Mouse (Mus musculus) v-Abl transformed pro-B cells (cell line): ENCODE measurements around the gene Rasd1.

Experiments used
- in situ Hi-C, 2 experiments: fragments of 400-800 bp; cut with MboI; formaldehyde crosslinking; loops; one replicate each; pipeline ENCODE4 v1.15.1; 2025; ENCODE audit not compliant: unreplicated experiment in 2 of 2

The Rasd1 gene

GRCm38 (mm10) chr11:59964818-59965217 lies at the start of gene Rasd1:
Rasd1 (minus strand) TSS chr11:59964944.
- in situ Hi-C loops, result loop anchor here (5.0 to 10.0 kb wide), 2 partner anchors 88 to 110 kb away; no protein-coding TSS in a partner anchor

- in situ Hi-C loops, result no loop called here
Measured at GRCm38 (mm10) chr11:60011516-60011915, 46.8 kb upstream of the Rasd1 start.

GRCm38 (mm10) chr11:60009451-60009850 lies 44.7 kb upstream of the Rasd1 start:
- in situ Hi-C loops, result no loop called here

GRCm38 (mm10) chr11:60005866-60006265 lies 41.1 kb upstream of the Rasd1 start:
- in situ Hi-C loops, result no loop called here

GRCm38 (mm10) chr11:60004716-60005115 lies 40.0 kb upstream of the Rasd1 start:
- in situ Hi-C loops, result no loop called here

- in situ Hi-C loops, result no loop called here
Measured at GRCm38 (mm10) chr11:60003811-60004210, 39.1 kb upstream of the Rasd1 start.

GRCm38 (mm10) chr11:60001231-60001980 lies 36.7 kb upstream of the Rasd1 start:
- in situ Hi-C loops, result no loop called here

- in situ Hi-C loops, result no loop called here
Measured at GRCm38 (mm10) chr11:59994318-59994717, 29.6 kb upstream of the Rasd1 start.

GRCm38 (mm10) chr11:59991365-59991764 lies 26.6 kb upstream of the Rasd1 start:
- in situ Hi-C loops, result no loop called here

- in situ Hi-C loops, result no loop called here
Measured at GRCm38 (mm10) chr11:59989406-59989805, 24.7 kb upstream of the Rasd1 start.

- in situ Hi-C loops, result loop anchor here in 1 of 2 experiments (5.0 kb wide), 1 partner anchor 49 kb away; no protein-coding TSS in a partner anchor
Measured at GRCm38 (mm10) chr11:59977831-59978230, 13.1 kb upstream of the Rasd1 start.

- in situ Hi-C loops, result loop anchor here in 1 of 2 experiments (5.0 kb wide), 1 partner anchor 52 kb away; no protein-coding TSS in a partner anchor
Measured at GRCm38 (mm10) chr11:59975241-59975640, 10.5 kb upstream of the Rasd1 start.

- in situ Hi-C loops, result loop anchor here in 1 of 2 experiments (5.0 kb wide), 1 partner anchor 59 kb away; no protein-coding TSS in a partner anchor
Measured at GRCm38 (mm10) chr11:59973389-59973788, 8.6 kb upstream of the Rasd1 start.

GRCm38 (mm10) chr11:59971691-59972090 lies 6.9 kb upstream of the Rasd1 start:
- in situ Hi-C loops, result loop anchor here in 1 of 2 experiments (5.0 kb wide), 1 partner anchor 61 kb away; no protein-coding TSS in a partner anchor

GRCm38 (mm10) chr11:59970780-59971179 lies 6.0 kb upstream of the Rasd1 start:
- in situ Hi-C loops, result loop anchor here in 1 of 2 experiments (5.0 kb wide), 1 partner anchor 62 kb away; no protein-coding TSS in a partner anchor

GRCm38 (mm10) chr11:59967765-59968164 lies 3.0 kb upstream of the Rasd1 start:
- in situ Hi-C loops, result loop anchor here (5.0 to 10.0 kb wide), 2 partner anchors 90 to 107 kb away; no protein-coding TSS in a partner anchor

GRCm38 (mm10) chr11:59966102-59966483 lies 1.3 kb upstream of the Rasd1 start:
- in situ Hi-C loops, result loop anchor here (5.0 to 10.0 kb wide), 2 partner anchors 89 to 109 kb away; no protein-coding TSS in a partner anchor

- in situ Hi-C loops, result loop anchor here (5.0 to 10.0 kb wide), 2 partner anchors 88 to 109 kb away; no protein-coding TSS in a partner anchor
Measured at GRCm38 (mm10) chr11:59965227-59966101, 720 bp upstream of the Rasd1 start.

- in situ Hi-C loops, result loop anchor here in 1 of 2 experiments (10.0 kb wide), 1 partner anchor 111 kb away; no protein-coding TSS in a partner anchor
Measured at GRCm38 (mm10) chr11:59964163-59964758, 483 bp downstream of the Rasd1 start.
